Mouse (Mus musculus): ENCODE data around the gene Bud13.

DNA sequence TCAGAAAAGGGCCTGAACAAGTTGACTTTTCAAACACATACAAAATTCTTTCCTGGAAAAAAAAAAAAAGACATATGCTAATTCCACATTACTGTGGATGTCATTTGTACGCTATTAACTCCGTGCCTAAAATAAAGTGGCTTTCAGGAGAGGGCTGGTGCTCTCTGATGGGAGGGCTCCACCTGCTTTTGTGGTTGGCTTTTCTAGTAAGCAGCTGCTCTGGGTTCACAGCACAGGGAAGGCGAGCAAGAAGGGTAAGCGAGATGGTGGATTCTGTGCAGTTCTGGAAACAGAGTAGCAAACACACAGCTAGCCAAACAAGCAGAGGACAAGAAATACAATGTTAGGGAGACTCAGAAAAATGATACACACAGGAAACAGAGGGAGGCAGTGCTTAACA lies 55.6 kb downstream of the Bud13 start:
- TF ChIP-seq POLR2A (IDR thresholded peaks at IDR 0.05; ENCODE audit: low read depth, low read length) (no peak), CTCF (IDR thresholded peaks at IDR 0.05; ENCODE audit: borderline replicate concordance, insufficient read depth, low read length) (no peak)

Data from embryonic fibroblast, embryonic 13.5 days (primary cell).